Mouse (Mus musculus): ENCODE measurements around the gene Akip1. TPM values are rescaled to one million over a fixed set of nuclear protein-coding genes. Genes with fewer than 3 reads are reported as not detected.

Akip1 gene
- polyA plus RNA-seq, 1 experiment from 2014 or later = 32.4 TPM

GRCm38 (mm10) chr7:109723114-109723513 lies 19.6 kb downstream of the Akip1 start:
- H3K9ac ChIP-seq = no peak overlapping the region
- WGBS = 91% methylated on average over 8 of the region's 8 CpGs
- H3K9me3 ChIP-seq (ENCODE audit: low read depth, low read length) = no peaks in the 10 kb centered on the region
- H3K4me3 ChIP-seq (ENCODE audit: low read depth, low read length) = no peak overlapping the region
- H3K4me2 ChIP-seq = no peak overlapping the region
- TF ChIP-seq CTCF (IDR thresholded peaks at IDR 0.05; ENCODE audit: low read depth) = no peak
- H3K4me1 ChIP-seq (ENCODE audit: insufficient read depth) = no peaks in the 10 kb centered on the region
- ATAC-seq (ENCODE audit: insufficient read depth) (no peak), DNase-seq (no peak)
- H3K27ac ChIP-seq (ENCODE audit: low read depth) = no peak overlapping the region
- no peaks in the 10 kb centered on the region for H3K27me3 ChIP-seq (ENCODE audit: insufficient read depth, low read length)
- no peaks in the 10 kb centered on the region for H3K36me3 ChIP-seq (ENCODE audit: insufficient read depth)

DNA sequence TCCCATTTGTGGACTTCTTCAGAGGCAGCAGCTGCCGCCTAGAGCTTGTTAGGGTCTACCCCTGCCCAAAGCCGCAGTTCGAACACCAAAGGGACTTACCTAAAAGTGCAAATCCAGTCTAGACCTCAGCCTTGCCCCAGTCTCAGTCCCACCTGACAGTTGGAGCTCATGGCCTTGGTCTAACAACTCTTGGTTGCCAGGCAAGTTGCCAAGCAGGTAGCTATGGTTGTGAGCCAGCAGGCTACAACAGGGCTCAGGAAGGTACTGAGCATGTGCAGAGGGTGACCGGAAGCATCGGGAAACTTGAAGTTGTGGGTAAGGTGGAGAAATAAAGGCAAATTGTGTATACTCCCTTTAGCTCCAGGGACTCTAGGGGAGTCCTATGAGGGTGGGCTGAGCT lies 20.2 kb downstream of the Akip1 start, which contains the start of gene BC051019:
Gene BC051019, minus strand, starts transcription at position 154 of the 400 bp plus-strand sequence.
- no peak for DNase-seq
- 89% methylated on average over 5 of the region's 5 CpGs for WGBS
- no peak for ATAC-seq (ENCODE audit: insufficient read depth)
- H3K4me3 ChIP-seq (ENCODE audit: low read depth, low read length) = no peak within 1 kb of the TSS
- H3K36me3 ChIP-seq (ENCODE audit: insufficient read depth) = no peaks in the 10 kb centered on the region
- H3K9me3 ChIP-seq (ENCODE audit: low read depth, low read length) = no peaks in the 10 kb centered on the region
- no peaks in the 10 kb centered on the region for H3K4me1 ChIP-seq (ENCODE audit: insufficient read depth)
- no peak for TF ChIP-seq CTCF (IDR thresholded peaks at IDR 0.05; ENCODE audit: low read depth)
- no peak within 1 kb of the TSS for H3K27ac ChIP-seq (ENCODE audit: low read depth)
- no peak within 1 kb of the TSS for H3K4me2 ChIP-seq
- no peaks in the 10 kb centered on the region for H3K27me3 ChIP-seq (ENCODE audit: insufficient read depth, low read length)
- no peak within 1 kb of the TSS for H3K9ac ChIP-seq

- peaks cover 9% of the 10 kb centered on the region for H3K4me1 ChIP-seq (ENCODE audit: insufficient read depth)
- TF ChIP-seq CTCF (IDR thresholded peaks at IDR 0.05; ENCODE audit: low read depth) = no peak
- peaks cover 15% of the 10 kb centered on the region; the same call in 1 of the 2 replicates for H3K36me3 ChIP-seq (ENCODE audit: insufficient read depth)
- WGBS = 82% methylated on average over 5 of the region's 5 CpGs
- H3K27ac ChIP-seq (ENCODE audit: low read depth) = no peak within 1 kb of the TSS
- no peak within 1 kb of the TSS for H3K9ac ChIP-seq
- DNase-seq (no peak), ATAC-seq (ENCODE audit: insufficient read depth) (no peak)
- no peaks in the 10 kb centered on the region for H3K27me3 ChIP-seq (ENCODE audit: insufficient read depth, low read length)
- H3K4me2 ChIP-seq = no peak within 1 kb of the TSS
- no peaks in the 10 kb centered on the region for H3K9me3 ChIP-seq (ENCODE audit: low read depth, low read length)
- H3K4me3 ChIP-seq (ENCODE audit: low read depth, low read length) = no peak within 1 kb of the TSS
Measured at GRCm38 (mm10) chr7:109731626-109732025, 28.1 kb downstream of the Akip1 start, which contains the start of gene Ascl3. Gene Ascl3, minus strand, starts transcription at chr7:109731726.

DNA sequence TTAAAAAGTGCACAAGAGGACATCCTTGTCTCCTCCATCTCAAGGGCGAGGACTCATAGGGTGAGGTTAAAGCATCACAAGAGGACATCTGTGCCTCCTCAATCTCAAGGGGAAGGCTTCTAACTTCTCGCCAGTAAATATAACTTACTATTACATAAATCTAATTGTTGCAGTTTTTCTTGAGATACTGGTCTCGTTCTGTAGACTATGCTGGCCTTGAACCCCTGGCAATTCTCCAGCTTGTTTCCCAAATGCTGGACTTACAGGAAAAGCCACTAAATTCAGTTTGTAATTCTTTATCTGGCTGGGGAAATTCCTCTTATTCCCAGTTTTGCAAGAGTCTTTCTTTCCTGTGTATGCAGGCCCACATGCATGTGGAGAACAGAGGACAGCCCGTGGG lies 31.3 kb downstream of the Akip1 start:
- Histone ChIP-seq H3K36me3 (ENCODE audit: insufficient read depth) (peaks cover 18% of the 10 kb centered on the region; the same call in 1 of the 2 replicates), H3K27ac (ENCODE audit: low read depth) (no peak overlapping the region), H3K9ac (no peak overlapping the region), H3K27me3 (ENCODE audit: insufficient read depth, low read length) (no peaks in the 10 kb centered on the region), H3K4me3 (ENCODE audit: low read depth, low read length) (no peak overlapping the region), H3K4me1 (ENCODE audit: insufficient read depth) (no peaks in the 10 kb centered on the region), H3K9me3 (ENCODE audit: low read depth, low read length) (no peaks in the 10 kb centered on the region), H3K4me2 (no peak overlapping the region)
- 76% methylated on average over 4 of the region's 4 CpGs for WGBS
- no peak for TF ChIP-seq CTCF (IDR thresholded peaks at IDR 0.05; ENCODE audit: low read depth)
- ATAC-seq (ENCODE audit: insufficient read depth) = no peak
- peak; percentile 19 for DNase-seq

GRCm38 (mm10) chr7:109739822-109740370 lies 36.4 kb downstream of the Akip1 start:
- Histone ChIP-seq H3K4me1 (ENCODE audit: insufficient read depth) (peaks cover 2% of the 10 kb centered on the region; the same call in 1 of the 2 replicates), H3K9ac (no peak overlapping the region), H3K27ac (ENCODE audit: low read depth) (peak overlapping the region; percentile 18; the same call in 1 of the 2 replicates), H3K27me3 (ENCODE audit: insufficient read depth, low read length) (no peaks in the 10 kb centered on the region), H3K4me2 (no peak overlapping the region), H3K36me3 (ENCODE audit: insufficient read depth) (peaks cover 28% of the 10 kb centered on the region; the same call in 1 of the 2 replicates), H3K4me3 (ENCODE audit: low read depth, low read length) (no peak overlapping the region), H3K9me3 (ENCODE audit: low read depth, low read length) (no peaks in the 10 kb centered on the region)
- DNase-seq (peak; percentile 62), ATAC-seq (ENCODE audit: insufficient read depth) (peak; percentile 70; the same call in 1 of the 2 replicates)
- no peak for TF ChIP-seq CTCF (IDR thresholded peaks at IDR 0.05; ENCODE audit: low read depth)
- WGBS = 18% methylated on average over 5 of the region's 5 CpGs

- H3K4me1 ChIP-seq (ENCODE audit: insufficient read depth) = peaks cover 2% of the 10 kb centered on the region; the same call in 1 of the 2 replicates
- no peak for DNase-seq
- TF ChIP-seq CTCF (IDR thresholded peaks at IDR 0.05; ENCODE audit: low read depth) = no peak
- H3K4me2 ChIP-seq = no peak overlapping the region
- 80% methylated on average over 1 of the region's 1 CpGs for WGBS
- no peaks in the 10 kb centered on the region for H3K9me3 ChIP-seq (ENCODE audit: low read depth, low read length)
- H3K27ac ChIP-seq (ENCODE audit: low read depth) = peak overlapping the region; percentile 24; the same call in 1 of the 2 replicates
- peaks cover 23% of the 10 kb centered on the region; the same call in 1 of the 2 replicates for H3K36me3 ChIP-seq (ENCODE audit: insufficient read depth)
- no peak for ATAC-seq (ENCODE audit: insufficient read depth)
- no peaks in the 10 kb centered on the region for H3K27me3 ChIP-seq (ENCODE audit: insufficient read depth, low read length)
- H3K9ac ChIP-seq = no peak overlapping the region
- H3K4me3 ChIP-seq (ENCODE audit: low read depth, low read length) = no peak overlapping the region
Measured at GRCm38 (mm10) chr7:109741060-109741459, 37.6 kb downstream of the Akip1 start.

DNA sequence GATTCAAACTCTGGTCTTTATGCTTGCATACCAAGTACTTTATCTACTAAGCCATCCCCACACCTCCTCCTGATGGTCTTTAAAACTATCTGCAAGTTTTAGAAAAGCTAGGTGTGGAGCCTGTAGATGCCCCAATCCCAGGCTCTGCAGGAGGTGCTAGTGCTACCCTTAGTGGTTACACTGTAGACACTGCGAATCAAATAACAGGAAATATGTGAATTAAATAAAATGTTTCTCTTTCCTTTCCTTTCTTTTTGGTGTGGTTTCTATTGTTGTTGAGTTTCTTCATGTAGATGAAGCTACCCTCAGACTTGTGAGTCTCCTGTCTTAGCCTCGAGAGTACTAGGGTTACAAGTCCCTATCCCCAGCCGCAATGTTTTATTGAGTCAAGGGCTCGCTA lies 38.2 kb downstream of the Akip1 start:
- peaks cover 2% of the 10 kb centered on the region; the same call in 1 of the 2 replicates for H3K4me1 ChIP-seq (ENCODE audit: insufficient read depth)
- no peak overlapping the region for H3K4me3 ChIP-seq (ENCODE audit: low read depth, low read length)
- no peaks in the 10 kb centered on the region for H3K9me3 ChIP-seq (ENCODE audit: low read depth, low read length)
- 84% methylated on average over 4 of the region's 4 CpGs for WGBS
- DNase-seq = no peak
- TF ChIP-seq CTCF (IDR thresholded peaks at IDR 0.05; ENCODE audit: low read depth) = no peak
- no peak overlapping the region for H3K27ac ChIP-seq (ENCODE audit: low read depth)
- no peak overlapping the region for H3K9ac ChIP-seq
- H3K36me3 ChIP-seq (ENCODE audit: insufficient read depth) = peaks cover 16% of the 10 kb centered on the region; the same call in 1 of the 2 replicates
- no peaks in the 10 kb centered on the region for H3K27me3 ChIP-seq (ENCODE audit: insufficient read depth, low read length)
- no peak overlapping the region for H3K4me2 ChIP-seq
- ATAC-seq (ENCODE audit: insufficient read depth) = no peak
